Mouse (Mus musculus): ENCODE results near the gene Prkce.

- no peak for TF ChIP-seq ZC3H11A (IDR thresholded peaks at IDR 0.05; ENCODE audit: borderline replicate concordance, low read depth, low read length)
- TF ChIP-seq MAFK (IDR thresholded peaks at IDR 0.05; ENCODE audit: insufficient read depth, low read depth, low read length): no peak
- no peak for TF ChIP-seq ZNF384 (IDR thresholded peaks at IDR 0.05; ENCODE audit: low read depth, low read length)
- no peak for TF ChIP-seq HCFC1 (IDR thresholded peaks at IDR 0.05; ENCODE audit: borderline replicate concordance, insufficient read depth, low read length)
- TF ChIP-seq CHD2 (IDR thresholded peaks at IDR 0.05; ENCODE audit: low read depth, low read length): no peak
These were observed 367.5 kb downstream of the Prkce start for GRCm38 (mm10) chr17:86535096-86535495.
